Mouse (Mus musculus) heart, postnatal 14 days (tissue): Measurements from ENCODE around the gene Tm9sf2. TPM values are rescaled to one million over a fixed set of nuclear protein-coding genes. Genes with fewer than 3 reads are reported as not detected.
"Not testable (repeated sequence)": the region's sequence is repeated elsewhere in the genome, so short reads cannot be mapped to it uniquely, and the experiment has no call there.

Experiments
- DNase-seq, 2 experiments: peaks; one replicate each; pipeline ENCODE4 v3.0.0; 2021 to 2022
- intact Hi-C: fragments of 180-260 bp; cut with DNase I; formaldehyde crosslinking; loops from one replicate; pipeline ENCODE4 v1.15.1; 2025
- total RNA-seq, 2 experiments: library from RNA; stranded (reverse); gene quantifications; 2 replicates each; pipeline ENCODE4 v1.2.3; 2021

Gene Tm9sf2
- total RNA-seq, 2 experiments from 2014 or later, result 111 to 112 TPM

- DNase-seq, result no peak
- intact Hi-C loops, result no loop called here
Observed at GRCm38 (mm10) chr14:122087956-122088355, 18.9 kb upstream of the Tm9sf2 start.

DNA sequence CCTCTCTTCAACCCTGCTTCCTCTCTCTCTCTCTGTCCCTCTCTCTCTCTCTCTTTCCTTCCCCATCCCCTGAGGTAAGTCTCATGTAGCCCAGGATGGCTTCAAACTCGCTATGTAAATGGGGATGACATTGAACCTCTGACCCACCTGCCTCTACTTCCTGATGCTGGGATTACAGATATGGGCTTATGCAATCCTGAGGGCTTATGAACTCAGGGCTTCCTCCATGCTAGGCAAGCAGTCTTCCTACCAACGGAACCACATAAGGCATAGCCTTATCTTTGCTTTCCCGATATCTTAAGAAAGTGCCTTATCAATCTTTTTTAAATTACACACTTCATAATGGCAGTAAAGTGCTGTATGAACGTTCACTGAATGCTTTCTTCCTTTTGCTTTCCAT is 14.5 kb upstream of the Tm9sf2 start:
- intact Hi-C loops, result no loop called here
- DNase-seq, result no peak

- intact Hi-C loops, result no loop called here
- DNase-seq, result no peak
Observed at GRCm38 (mm10) chr14:122096331-122096730, 10.5 kb upstream of the Tm9sf2 start.

DNA sequence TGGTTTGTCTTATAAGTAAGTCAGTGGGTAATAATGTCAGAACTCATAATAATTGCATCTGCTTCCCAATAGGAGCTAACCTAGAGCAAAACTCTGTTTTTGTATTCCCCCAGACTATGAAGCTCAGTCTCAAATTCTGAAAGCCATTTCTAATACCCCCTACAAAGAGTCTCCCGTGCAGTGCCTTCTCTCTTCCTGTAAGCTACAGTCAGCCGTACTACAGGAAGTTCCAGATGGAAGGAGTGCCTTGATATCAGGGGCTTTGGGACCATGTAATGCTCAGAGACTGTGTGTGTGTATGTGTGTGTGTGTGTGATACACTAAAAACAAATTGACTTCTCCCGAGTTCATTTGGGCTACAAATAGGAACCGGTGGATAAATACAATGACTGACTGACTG is 7.3 kb upstream of the Tm9sf2 start:
- intact Hi-C loops, result no loop called here
- no peak for DNase-seq

DNA sequence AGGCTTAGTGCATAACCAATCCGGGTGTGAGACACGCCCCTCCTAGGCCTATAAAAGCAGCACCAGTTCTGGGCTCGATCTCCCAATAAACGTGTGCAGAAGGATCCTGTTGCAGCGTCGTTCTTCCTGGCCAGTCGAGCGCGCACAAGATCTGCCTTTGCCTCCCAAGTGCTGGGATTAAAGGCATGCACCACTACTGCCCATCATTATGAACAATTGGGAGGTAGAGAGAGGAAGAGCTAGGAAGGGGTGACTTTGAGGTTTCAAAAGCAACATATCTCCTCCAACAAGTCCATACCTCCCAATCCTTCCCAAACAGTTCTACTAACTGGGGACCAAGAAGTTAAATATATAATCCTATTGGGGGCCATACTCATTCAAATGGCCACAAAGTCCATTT is 4.9 kb upstream of the Tm9sf2 start:
- DNase-seq, intact Hi-C loops: not testable (repeated sequence)

DNA sequence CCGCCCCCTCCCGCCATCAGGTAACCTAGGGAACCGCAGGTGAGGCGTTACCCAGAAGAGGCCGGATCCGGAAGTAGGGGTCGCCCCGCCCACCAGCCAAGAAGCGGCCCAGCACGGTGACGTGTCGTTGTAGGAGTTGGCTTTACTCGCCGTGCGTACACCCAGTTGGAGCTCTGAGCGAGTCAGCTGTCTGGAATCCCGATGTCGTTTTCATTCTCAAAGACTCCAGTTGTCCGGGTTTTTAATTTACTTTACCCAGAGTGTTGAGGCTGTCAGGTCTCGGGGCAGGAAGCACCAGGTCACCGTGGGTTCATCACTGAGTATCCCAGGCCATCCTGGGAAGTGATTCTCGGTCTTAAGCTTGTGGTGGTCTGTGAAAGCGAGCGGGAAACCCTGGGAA is 2.0 kb upstream of the Tm9sf2 start:
- intact Hi-C loops, result loop anchor here (5.0 kb wide), 1 partner anchor 33 kb away; no protein-coding TSS in a partner anchor

DNA sequence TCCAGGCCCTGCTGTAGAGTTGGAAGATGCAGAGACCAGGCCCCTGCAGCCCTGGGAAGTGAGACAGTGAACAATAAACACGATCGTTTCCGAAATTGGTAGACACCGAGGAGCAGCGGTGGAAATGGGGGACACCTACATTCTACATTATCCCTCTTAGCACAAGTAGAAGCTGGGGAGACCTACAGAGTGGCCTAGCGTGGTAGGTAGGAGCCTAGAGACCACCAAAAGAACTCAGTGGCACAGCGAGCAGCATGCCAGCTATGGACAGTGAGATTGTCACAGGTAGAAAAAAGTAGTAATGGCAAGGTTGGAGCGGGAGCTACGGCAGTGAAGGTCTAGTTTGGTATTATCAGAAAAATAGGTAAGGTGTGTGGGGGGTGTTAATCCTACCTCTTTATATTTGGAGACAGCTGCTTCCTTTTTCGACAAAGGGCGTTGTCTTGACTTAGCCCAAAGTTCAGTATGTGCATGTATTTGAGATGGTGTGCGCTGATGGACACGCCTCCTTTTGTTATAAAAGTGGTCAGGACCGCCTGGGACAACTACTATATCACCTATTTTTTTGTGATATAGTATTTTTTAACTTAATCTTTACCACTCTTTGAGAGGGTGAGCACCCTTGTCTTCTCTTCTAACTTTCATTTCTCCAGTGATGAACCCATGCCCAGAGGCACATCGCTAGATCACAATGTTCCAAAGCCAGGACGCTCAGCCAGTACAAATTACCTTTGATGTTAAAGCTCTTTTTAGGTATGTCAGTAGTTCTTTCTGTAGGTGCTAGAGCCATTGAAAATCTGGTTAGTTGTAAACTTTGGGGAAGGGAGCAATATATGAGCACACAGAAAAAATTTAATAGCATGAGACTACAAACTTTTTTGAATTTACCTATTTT is 1.2 kb upstream of the Tm9sf2 start:
- intact Hi-C loops, result loop anchor here (5.0 kb wide), 1 partner anchor 33 kb away; no protein-coding TSS in a partner anchor
- DNase-seq, result no peak

More for the DNA sequence above, 2.0 kb upstream of the Tm9sf2 start:
- DNase-seq, result peak; percentile 92 to 95

- intact Hi-C loops, result loop anchor here (2.0 to 5.0 kb wide), 2 partner anchors 23 to 35 kb away; no protein-coding TSS in a partner anchor
- peak; percentile 36 to 39 for DNase-seq
Observed at GRCm38 (mm10) chr14:122107481-122108214, 810 bp downstream of the Tm9sf2 start.

- intact Hi-C loops, result no loop called here
- DNase-seq, result no peak
Observed at GRCm38 (mm10) chr14:122111681-122112080, 4.8 kb downstream of the Tm9sf2 start.

- intact Hi-C loops, result no loop called here
- DNase-seq, result no peak
Observed at GRCm38 (mm10) chr14:122112311-122112710, 5.5 kb downstream of the Tm9sf2 start.

- DNase-seq, result no peak
- intact Hi-C loops, result no loop called here
Observed at GRCm38 (mm10) chr14:122116200-122116599, 9.4 kb downstream of the Tm9sf2 start.

DNA sequence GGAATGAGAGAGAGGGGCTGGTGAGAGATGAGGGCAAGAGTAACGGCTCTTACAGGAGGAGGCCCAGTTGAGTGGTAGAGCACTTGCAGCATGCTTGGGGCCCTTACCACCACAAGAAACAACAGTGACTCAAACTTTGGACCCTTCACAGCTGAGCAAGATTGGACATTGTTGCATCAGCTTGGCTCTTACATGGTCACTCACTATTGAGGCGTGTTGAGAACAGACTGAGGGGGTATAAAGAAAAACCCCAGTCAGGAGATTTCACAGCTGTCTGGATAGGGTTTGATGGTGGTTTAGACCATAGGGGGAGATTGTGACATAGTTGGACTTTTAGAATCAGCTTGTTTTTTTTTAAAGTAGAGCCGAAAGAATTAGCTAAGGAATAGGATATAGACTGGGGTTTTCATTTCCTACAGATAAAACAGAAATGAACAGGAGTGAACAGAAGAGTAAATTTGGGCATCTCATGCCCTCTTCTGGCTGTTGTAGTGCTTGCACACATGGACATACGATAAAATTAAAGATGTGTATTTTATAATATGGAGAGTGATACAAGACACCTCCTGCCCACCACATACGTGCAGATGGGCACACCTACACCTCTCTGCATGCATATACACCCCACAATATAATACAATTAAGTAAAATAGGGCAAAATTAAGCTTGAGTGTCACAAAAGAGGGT is 23.4 kb downstream of the Tm9sf2 start:
- no peak for DNase-seq
- intact Hi-C loops, result loop anchor here (2.0 to 5.0 kb wide), 3 partner anchors 21 to 203 kb away; no protein-coding TSS in a partner anchor

DNA sequence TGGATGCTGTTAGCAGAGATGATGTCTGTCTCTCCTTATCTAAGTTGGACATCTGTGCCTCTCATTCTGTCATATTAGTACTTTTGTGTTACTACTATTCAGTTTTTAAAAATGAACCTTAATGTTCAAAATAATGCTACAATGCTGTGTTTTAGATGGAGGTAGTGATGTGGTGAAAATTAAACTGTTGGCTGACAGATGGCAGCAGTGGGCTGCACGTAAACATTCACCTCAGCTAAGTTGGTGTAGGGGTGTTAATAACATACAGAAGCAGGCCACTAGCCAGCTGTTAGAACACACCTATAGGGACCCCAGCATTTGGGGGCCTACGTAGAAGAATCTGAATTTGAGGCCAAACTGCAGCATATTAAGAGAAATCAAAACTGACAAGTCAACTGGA is 24.8 kb downstream of the Tm9sf2 start:
- DNase-seq, result no peak
- intact Hi-C loops, result loop anchor here (2.0 to 5.0 kb wide), 3 partner anchors 23 to 204 kb away; no protein-coding TSS in a partner anchor

DNA sequence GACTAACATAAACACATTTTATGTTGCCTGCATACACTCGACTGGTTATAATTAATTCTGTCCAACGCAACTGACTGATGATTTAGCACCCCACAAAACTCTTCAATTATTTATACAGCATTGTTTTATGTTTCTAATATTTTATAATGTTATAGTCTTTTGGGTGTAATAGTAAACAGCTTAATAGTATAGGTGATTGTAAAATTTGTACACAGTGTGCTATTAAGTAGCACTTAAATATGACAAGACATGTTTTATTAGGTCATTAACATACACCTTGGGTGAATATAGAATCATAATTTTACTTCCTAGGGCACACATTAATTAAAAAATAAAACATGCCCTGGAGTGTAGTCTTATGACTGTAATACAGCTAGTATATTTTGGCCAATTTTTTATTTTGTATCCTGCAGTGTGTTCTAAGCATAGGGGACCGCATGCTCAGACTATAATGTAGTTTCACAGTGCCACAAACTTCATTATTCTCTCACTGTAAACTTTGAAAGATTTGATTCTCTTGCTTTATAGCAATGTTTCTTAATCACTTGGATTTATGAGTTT is 29.6 kb downstream of the Tm9sf2 start:
- intact Hi-C loops, result no loop called here
- no peak for DNase-seq

GRCm38 (mm10) chr14:122137234-122137633 is 30.4 kb downstream of the Tm9sf2 start:
- no peak for DNase-seq
- intact Hi-C loops, result no loop called here

DNA sequence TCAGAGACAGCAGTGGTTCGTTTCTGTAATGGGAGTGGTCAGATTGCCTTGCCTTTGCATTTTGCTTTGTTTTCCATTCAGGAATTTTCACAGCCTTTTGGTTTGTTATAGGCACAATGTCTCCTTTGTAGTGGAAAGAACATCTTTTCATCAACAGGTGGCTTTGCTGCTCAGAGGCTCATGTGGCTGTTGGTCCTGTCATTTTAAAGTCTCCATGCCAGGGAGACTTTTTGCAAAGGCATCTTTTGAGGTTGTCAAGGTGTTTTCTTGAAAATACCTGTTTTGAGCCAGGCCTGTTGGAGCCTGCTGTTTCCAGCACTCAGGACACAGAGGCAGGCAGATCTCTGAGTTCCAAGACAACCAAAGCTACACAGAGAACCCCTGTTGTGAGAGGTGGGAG is 33.3 kb downstream of the Tm9sf2 start:
- intact Hi-C loops, result no loop called here
- DNase-seq, result no peak

GRCm38 (mm10) chr14:122143585-122144269 is 36.9 kb downstream of the Tm9sf2 start:
- intact Hi-C loops, result no loop called here
- no peak for DNase-seq

- intact Hi-C loops, result no loop called here
- no peak for DNase-seq
Observed at GRCm38 (mm10) chr14:122145374-122145773, 38.5 kb downstream of the Tm9sf2 start.

DNA sequence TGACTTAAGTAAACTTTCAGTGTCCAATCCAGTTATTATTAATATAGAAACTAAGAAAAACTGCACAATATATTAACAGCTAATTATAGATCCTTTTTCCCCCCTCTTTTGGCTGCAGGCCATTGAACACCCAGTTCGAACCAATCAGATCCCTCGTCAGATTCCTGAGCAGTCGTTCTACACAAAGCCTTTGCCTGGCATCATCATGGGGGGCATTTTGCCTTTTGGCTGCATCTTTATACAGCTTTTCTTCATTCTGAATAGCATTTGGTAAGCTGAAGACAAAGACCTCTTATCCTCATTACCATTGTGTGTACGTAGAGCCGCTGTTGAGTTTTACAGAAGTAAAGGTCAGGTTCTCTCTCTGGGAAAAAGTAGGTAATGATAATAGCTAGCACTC is 43.8 kb downstream of the Tm9sf2 start:
- intact Hi-C loops, result no loop called here
- no peak for DNase-seq

DNA sequence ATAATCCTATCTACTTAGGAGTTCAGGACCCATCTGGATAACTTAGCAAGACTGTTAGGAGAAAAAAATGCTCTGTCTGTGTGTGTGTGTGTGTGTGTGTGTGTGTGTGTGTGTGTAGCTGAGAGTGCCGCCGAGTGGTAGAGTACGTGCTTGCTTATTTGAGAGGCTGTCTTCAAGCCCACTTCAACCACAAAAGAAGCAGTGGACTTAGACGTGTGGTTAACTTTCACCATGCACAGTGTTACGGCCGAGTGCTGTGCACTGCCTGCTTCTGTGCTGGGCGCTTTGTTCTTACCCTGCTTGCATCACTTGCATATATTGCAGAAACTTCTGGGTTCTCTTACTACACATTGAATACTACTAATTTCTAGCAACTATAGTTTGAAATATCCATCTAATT is 50.9 kb downstream of the Tm9sf2 start:
- intact Hi-C loops, result no loop called here
- DNase-seq, result no peak
